Mouse (Mus musculus): ENCODE data around the gene Pfkp. TPM values are rescaled to one million over a fixed set of nuclear protein-coding genes. Genes with fewer than 3 reads are reported as not detected.

Gene Pfkp
- 154 and 300 TPM in 2 replicates for total RNA-seq (2012; rRNA removed)

GRCm38 (mm10) chr13:6648669-6649233 lies at the start of gene Pfkp:
TSS of gene Pfkp (minus strand) at chr13:6648777.
- in situ Hi-C loops (cut with MboI; ENCODE audit: low sequenced_read_pairs in 2 of 2, unreplicated experiment in 2 of 2), result no loop called here
- H3K9ac ChIP-seq (ENCODE audit: insufficient read depth, low read depth, low read length, poor library complexity, severe bottlenecking), result peak within 1 kb of the TSS; percentile 71
- H3K27ac ChIP-seq (ENCODE audit: insufficient read depth, low read depth, low read length, poor library complexity, severe bottlenecking), result peak within 1 kb of the TSS; percentile 43; the same call in 1 of the 2 replicates
- H3K4me3 ChIP-seq (ENCODE audit: insufficient read depth in 1 of 2, low read depth in 1 of 2, low read length in 2 of 2, poor library complexity in 1 of 2, severe bottlenecking in 1 of 2), result peak within 1 kb of the TSS; percentile 74 to 87
- peaks cover 2% of the 10 kb centered on the region; the same call in 1 of the 2 replicates for H3K36me3 ChIP-seq (ENCODE audit: control insufficient read depth, insufficient read depth, low read length, poor library complexity, severe bottlenecking)
- no peak for DNase-seq (ENCODE audit: low read depth, low spot score)
- TF ChIP-seq CHD2 (IDR thresholded peaks at IDR 0.05; ENCODE audit: low read depth, low read length) (no peak), MAFK (IDR thresholded peaks at IDR 0.05; ENCODE audit: insufficient read depth, low read depth, low read length) (no peak), ZNF384 (IDR thresholded peaks at IDR 0.05; ENCODE audit: low read depth, low read length) (no peak), ZC3H11A (IDR thresholded peaks at IDR 0.05; ENCODE audit: borderline replicate concordance, low read depth, low read length) (no peak), HCFC1 (IDR thresholded peaks at IDR 0.05; ENCODE audit: borderline replicate concordance, insufficient read depth, low read length) (no peak)
- peaks cover 0 to 2% of the 10 kb centered on the region in 2 experiments; a peak in 1 of 4 replicates for H3K4me1 ChIP-seq (ENCODE audit: control insufficient read depth in 2 of 2, insufficient read depth in 2 of 2, low read length in 2 of 2, poor library complexity in 1 of 2)
- no peaks in the 10 kb centered on the region for H3K9me3 ChIP-seq (ENCODE audit: control insufficient read depth, insufficient read depth, low read depth, low read length)

- Histone ChIP-seq H3K9me3 (ENCODE audit: control insufficient read depth, insufficient read depth, low read depth, low read length) (no peaks in the 10 kb centered on the region), H3K4me3 (ENCODE audit: insufficient read depth in 1 of 2, low read depth in 1 of 2, low read length in 2 of 2, poor library complexity in 1 of 2, severe bottlenecking in 1 of 2) (no peak overlapping the region), H3K27ac (ENCODE audit: insufficient read depth, low read depth, low read length, poor library complexity, severe bottlenecking) (no peak overlapping the region), H3K36me3 (ENCODE audit: control insufficient read depth, insufficient read depth, low read length, poor library complexity, severe bottlenecking) (no peaks in the 10 kb centered on the region), H3K4me1 (ENCODE audit: control insufficient read depth in 2 of 2, insufficient read depth in 2 of 2, low read length in 2 of 2, poor library complexity in 1 of 2) (no peaks in the 10 kb centered on the region), H3K9ac (ENCODE audit: insufficient read depth, low read depth, low read length, poor library complexity, severe bottlenecking) (no peak overlapping the region)
- in situ Hi-C loops (cut with MboI; ENCODE audit: low sequenced_read_pairs in 2 of 2, unreplicated experiment in 2 of 2), result no loop called here
- DNase-seq (ENCODE audit: low read depth, low spot score), result no peak
- no peak for TF ChIP-seq ZC3H11A (IDR thresholded peaks at IDR 0.05; ENCODE audit: borderline replicate concordance, low read depth, low read length)
- no peak for TF ChIP-seq MAFK (IDR thresholded peaks at IDR 0.05; ENCODE audit: insufficient read depth, low read depth, low read length)
- no peak for TF ChIP-seq HCFC1 (IDR thresholded peaks at IDR 0.05; ENCODE audit: borderline replicate concordance, insufficient read depth, low read length)
These were observed 42.0 kb upstream of the Pfkp start for GRCm38 (mm10) chr13:6690607-6691006.

GRCm38 (mm10) chr13:6689962-6690361 lies 41.4 kb upstream of the Pfkp start:
- Histone ChIP-seq H3K9ac (ENCODE audit: insufficient read depth, low read depth, low read length, poor library complexity, severe bottlenecking) (no peak overlapping the region), H3K27ac (ENCODE audit: insufficient read depth, low read depth, low read length, poor library complexity, severe bottlenecking) (no peak overlapping the region), H3K4me1 (ENCODE audit: control insufficient read depth in 2 of 2, insufficient read depth in 2 of 2, low read length in 2 of 2, poor library complexity in 1 of 2) (no peaks in the 10 kb centered on the region), H3K9me3 (ENCODE audit: control insufficient read depth, insufficient read depth, low read depth, low read length) (no peaks in the 10 kb centered on the region), H3K4me3 (ENCODE audit: insufficient read depth in 1 of 2, low read depth in 1 of 2, low read length in 2 of 2, poor library complexity in 1 of 2, severe bottlenecking in 1 of 2) (no peak overlapping the region), H3K36me3 (ENCODE audit: control insufficient read depth, insufficient read depth, low read length, poor library complexity, severe bottlenecking) (no peaks in the 10 kb centered on the region)
- TF ChIP-seq ZNF384 (IDR thresholded peaks at IDR 0.05; ENCODE audit: low read depth, low read length) (no peak), HCFC1 (IDR thresholded peaks at IDR 0.05; ENCODE audit: borderline replicate concordance, insufficient read depth, low read length) (no peak), ZC3H11A (IDR thresholded peaks at IDR 0.05; ENCODE audit: borderline replicate concordance, low read depth, low read length) (0 out of 2 replicates have a peak, but pooled peaks have one; percentile 4)
- DNase-seq (ENCODE audit: low read depth, low spot score), result peak; percentile 41
- in situ Hi-C loops (cut with MboI; ENCODE audit: low sequenced_read_pairs in 2 of 2, unreplicated experiment in 2 of 2), result no loop called here

GRCm38 (mm10) chr13:6688790-6689433 lies 40.3 kb upstream of the Pfkp start:
- H3K9ac ChIP-seq (ENCODE audit: insufficient read depth, low read depth, low read length, poor library complexity, severe bottlenecking), result no peak overlapping the region
- in situ Hi-C loops (cut with MboI; ENCODE audit: low sequenced_read_pairs in 2 of 2, unreplicated experiment in 2 of 2), result no loop called here
- H3K9me3 ChIP-seq (ENCODE audit: control insufficient read depth, insufficient read depth, low read depth, low read length), result no peaks in the 10 kb centered on the region
- TF ChIP-seq ZC3H11A (IDR thresholded peaks at IDR 0.05; ENCODE audit: borderline replicate concordance, low read depth, low read length) (peak; percentile 77; the same call in 1 of the 2 replicates), CHD2 (IDR thresholded peaks at IDR 0.05; ENCODE audit: low read depth, low read length) (no peak)
- peak; percentile 50 for DNase-seq (ENCODE audit: low read depth, low spot score)
- H3K36me3 ChIP-seq (ENCODE audit: control insufficient read depth, insufficient read depth, low read length, poor library complexity, severe bottlenecking), result no peaks in the 10 kb centered on the region
- no peak overlapping the region for H3K27ac ChIP-seq (ENCODE audit: insufficient read depth, low read depth, low read length, poor library complexity, severe bottlenecking)
- no peaks in the 10 kb centered on the region for H3K4me1 ChIP-seq (ENCODE audit: control insufficient read depth in 2 of 2, insufficient read depth in 2 of 2, low read length in 2 of 2, poor library complexity in 1 of 2)
- no peak overlapping the region for H3K4me3 ChIP-seq (ENCODE audit: insufficient read depth in 1 of 2, low read depth in 1 of 2, low read length in 2 of 2, poor library complexity in 1 of 2, severe bottlenecking in 1 of 2)
